Comparison of ENCODE assay signal across 8 mouse cellular contexts in genomic region chr5:143253186-143253880, GRCm38 (mm10). TPM values are rescaled to one million over a fixed set of nuclear protein-coding genes. Genes with fewer than 3 reads are reported as not detected.
DNase-seq lines count a peak whose midpoint lies in the region; ATAC-seq lines count a peak whose summit lies in the region.

No protein-coding gene starts in this region.

- peaks cover 18% of the 10 kb centered on the region for H3K4me1 ChIP-seq in heart, embryonic 11.5 days (ENCODE audit: control insufficient read depth, insufficient read depth, low read length)
- H3K4me1 ChIP-seq in hindbrain, embryonic 11.5 days (replicated peaks; ENCODE audit: control insufficient read depth, insufficient read depth, low read length) = peaks cover 15% of the 10 kb centered on the region
- H3K4me1 ChIP-seq in midbrain, embryonic 14.5 days (ENCODE audit: control insufficient read depth, insufficient read depth, low read length) = peaks cover 12% of the 10 kb centered on the region; the same call in 1 of the 2 replicates

- H3K9me3 ChIP-seq in heart, embryonic 11.5 days (replicated peaks; ENCODE audit: control insufficient read depth, low read length) = no peaks in the 10 kb centered on the region
- no peaks in the 10 kb centered on the region for H3K9me3 ChIP-seq in hindbrain, embryonic 11.5 days (ENCODE audit: control insufficient read depth, low read length)
- no peaks in the 10 kb centered on the region for H3K9me3 ChIP-seq in midbrain, embryonic 14.5 days (ENCODE audit: control insufficient read depth, low read length)

- 0 out of 2 replicates have a peak overlapping the region, but pooled peaks have one; percentile 49 for H3K9ac ChIP-seq in heart, embryonic 11.5 days (ENCODE audit: low read depth, low read length)
- no peak overlapping the region; the same call in 1 of the 2 replicates for H3K9ac ChIP-seq in hindbrain, embryonic 11.5 days (ENCODE audit: low read depth, low read length)
- peak overlapping the region; percentile 12; the same call in 1 of the 2 replicates for H3K9ac ChIP-seq in midbrain, embryonic 14.5 days (replicated peaks; ENCODE audit: low read length)

- peak overlapping the region; percentile 87 for H3K4me2 ChIP-seq in heart, embryonic 11.5 days
- peak overlapping the region; percentile 70 for H3K4me2 ChIP-seq in hindbrain, embryonic 11.5 days (replicated peaks; ENCODE audit: low read depth, low read length)
- H3K4me2 ChIP-seq in midbrain, embryonic 14.5 days (ENCODE audit: low read length) = peak overlapping the region; percentile 52

- H3K27me3 ChIP-seq in heart, embryonic 11.5 days (ENCODE audit: control insufficient read depth, insufficient read depth, low read length) = peaks cover 75% of the 10 kb centered on the region
- peaks cover 62% of the 10 kb centered on the region for H3K27me3 ChIP-seq in hindbrain, embryonic 11.5 days (ENCODE audit: control insufficient read depth, insufficient read depth, low read length)
- H3K27me3 ChIP-seq in midbrain, embryonic 14.5 days (ENCODE audit: control insufficient read depth, insufficient read depth, low read length) = peaks cover 60% of the 10 kb centered on the region

- 2% methylated on average over 91 of the region's 103 CpGs for whole genome bisulfite sequencing in heart, embryonic 11.5 days (ENCODE audit: insufficient replicate concordance)
- WGBS in hindbrain, embryonic 11.5 days = 1% methylated on average over 103 of the region's 103 CpGs
- 8% methylated on average over 103 of the region's 103 CpGs for WGBS in midbrain, embryonic 14.5 days

- H3K36me3 ChIP-seq in heart, embryonic 11.5 days (ENCODE audit: control insufficient read depth, insufficient read depth, low read length) = no peaks in the 10 kb centered on the region
- H3K36me3 ChIP-seq in hindbrain, embryonic 11.5 days (ENCODE audit: control insufficient read depth, insufficient read depth, low read length) = peaks cover 3% of the 10 kb centered on the region; the same call in 1 of the 2 replicates
- H3K36me3 ChIP-seq in midbrain, embryonic 14.5 days (ENCODE audit: control insufficient read depth, insufficient read depth, low read length) = peaks cover 78% of the 10 kb centered on the region

- no peak for DNase-seq in heart, adult 9 months (ENCODE audit: low spot score in 2 of 2)
- DNase-seq in CD4-positive helper T cell, adult 2 months (ENCODE audit: low read depth, low spot score) = peak; percentile 14
- DNase-seq in cerebellum, adult 8-10 months = peak; percentile 63
- peak; percentile 64 for DNase-seq in hindbrain, embryonic 11.5 days (ENCODE audit: low spot score)
- peak; percentile 65 for DNase-seq in midbrain, embryonic 14.5 days
- DNase-seq in natural killer cell, adult 2 months (ENCODE audit: low spot score in 2 of 2) = no peak
- DNase-seq in spleen, adult 12 weeks (ENCODE audit: low spot score) = no peak

- no peak overlapping the region for H3K27ac ChIP-seq in heart, embryonic 11.5 days (ENCODE audit: low read depth, low read length)
- H3K27ac ChIP-seq in hindbrain, embryonic 11.5 days (ENCODE audit: low read depth, low read length) = no peak overlapping the region
- no peak overlapping the region for H3K27ac ChIP-seq in midbrain, embryonic 14.5 days (replicated peaks; ENCODE audit: low read depth, low read length)

- peak overlapping the region; percentile 46 for H3K4me3 ChIP-seq in heart, embryonic 11.5 days (ENCODE audit: low read depth, low read length)
- H3K4me3 ChIP-seq in hindbrain, embryonic 11.5 days (ENCODE audit: low read depth, low read length) = peak overlapping the region; percentile 35
- H3K4me3 ChIP-seq in midbrain, embryonic 14.5 days (replicated peaks; ENCODE audit: low read depth, low read length) = peak overlapping the region; percentile 25

- ATAC-seq in heart, embryonic 11.5 days (replicated peaks; ENCODE audit: insufficient number of reproducible peaks, low FRiP score, low TSS enrichment) = no peak
- ATAC-seq in hindbrain, embryonic 11.5 days (ENCODE audit: low FRiP score) = 0 out of 2 replicates have a peak, but pooled peaks have one; percentile 15
- peak; percentile 12; the same call in 1 of the 2 replicates for ATAC-seq in midbrain, embryonic 14.5 days (ENCODE audit: low FRiP score, low TSS enrichment)

RNA-seq across cellular contexts. Expression of gene Zfp316, which starts 16.5 kb away (rescaled TPM):
- 0.89 and 1.2 TPM in 2 replicates for polyA plus RNA-seq in heart, embryonic 11.5 days (2014; fragmentation: Nextera tagmentation; extraction: Ambion mirVana)
- polyA plus RNA-seq in hindbrain, embryonic 11.5 days (2014; fragmentation: Nextera tagmentation; extraction: Ambion mirVana) = 3.4 and 3.6 TPM in 2 replicates
- 6.9 and 7.8 TPM in 2 replicates for polyA plus RNA-seq in midbrain, embryonic 14.5 days (2014; fragmentation: Nextera tagmentation; extraction: Ambion mirVana)

RNA-seq across cellular contexts. Expression of gene Zfp12, which starts 18.4 kb away (rescaled TPM):
- 8.4 and 9.2 TPM in 2 replicates for polyA plus RNA-seq in heart, embryonic 11.5 days (2014; fragmentation: Nextera tagmentation; extraction: Ambion mirVana)
- polyA plus RNA-seq in hindbrain, embryonic 11.5 days (2014; fragmentation: Nextera tagmentation; extraction: Ambion mirVana) = 20.3 and 24.3 TPM in 2 replicates
- 20.4 and 25.2 TPM in 2 replicates for polyA plus RNA-seq in midbrain, embryonic 14.5 days (2014; fragmentation: Nextera tagmentation; extraction: Ambion mirVana)

RNA-seq across cellular contexts. Expression of gene Spdye4a, which starts 26.6 kb away (rescaled TPM):
- polyA plus RNA-seq in heart, embryonic 11.5 days (2014; fragmentation: Nextera tagmentation; extraction: Ambion mirVana) = not detected in 2 replicates
- polyA plus RNA-seq in hindbrain, embryonic 11.5 days (2014; fragmentation: Nextera tagmentation; extraction: Ambion mirVana) = not detected in 2 replicates
- polyA plus RNA-seq in midbrain, embryonic 14.5 days (2014; fragmentation: Nextera tagmentation; extraction: Ambion mirVana) = not detected in 2 replicates

RNA-seq across cellular contexts. Expression of gene Zfp853, which starts 40.1 kb away (rescaled TPM):
- polyA plus RNA-seq in heart, embryonic 11.5 days (2014; fragmentation: Nextera tagmentation; extraction: Ambion mirVana) = not detected in 2 replicates
- not detected in 2 replicates for polyA plus RNA-seq in hindbrain, embryonic 11.5 days (2014; fragmentation: Nextera tagmentation; extraction: Ambion mirVana)
- 0.13 TPM in 1 of 2 replicates, not detected in the other for polyA plus RNA-seq in midbrain, embryonic 14.5 days (2014; fragmentation: Nextera tagmentation; extraction: Ambion mirVana)

Comparison
In these comparisons a context has a peak if more than half of its experiments do, and no peak if none do; other contexts are left out.
1. DNase-seq: peak in CD4-positive helper T cell, adult 2 months (single experiment), cerebellum, adult 8-10 months (single experiment), hindbrain, embryonic 11.5 days (single experiment) and midbrain, embryonic 14.5 days (single experiment); none in heart, adult 9 months (0 of 2), natural killer cell, adult 2 months (0 of 2) and spleen, adult 12 weeks (single experiment).
2. Peak in every context shown above with its lines, with median percentiles within 50 percentile points of each other: H3K4me2 ChIP-seq and H3K4me3 ChIP-seq.